Mouse (Mus musculus) ovary, adult 18-20 months (tissue): ENCODE results near the gene Mccc2.

Experiments
- DNase-seq: peaks from one replicate; pipeline ENCODE4 v3.0.0; 2022; ENCODE audit warnings: low spot score, mixed read lengths

Mccc2 gene

GRCm38 (mm10) chr13:99938606-99939319 lies 76.7 kb downstream of the Mccc2 start:
- DNase-seq = no peak

GRCm38 (mm10) chr13:99937741-99938140 lies 77.7 kb downstream of the Mccc2 start:
- DNase-seq = no peak

GRCm38 (mm10) chr13:99932406-99932805 lies 83.0 kb downstream of the Mccc2 start:
- no peak for DNase-seq

GRCm38 (mm10) chr13:99931502-99931901 lies 83.9 kb downstream of the Mccc2 start:
- DNase-seq = no peak

- DNase-seq = no peak
Measured at GRCm38 (mm10) chr13:99926249-99926648, 89.2 kb downstream of the Mccc2 start.

GRCm38 (mm10) chr13:99915632-99916031 lies 99.8 kb downstream of the Mccc2 start:
- DNase-seq = no peak

- no peak for DNase-seq
Measured at GRCm38 (mm10) chr13:99900965-99901364, 114.5 kb downstream of the Mccc2 start, which contains the start of gene Cartpt. Cartpt (minus strand) TSS chr13:99901091.

GRCm38 (mm10) chr13:99900557-99900892 lies 114.9 kb downstream of the Mccc2 start:
- peak; percentile 17 for DNase-seq

- no peak for DNase-seq
Measured at GRCm38 (mm10) chr13:99899670-99900556, 115.5 kb downstream of the Mccc2 start.

- DNase-seq = no peak
Measured at GRCm38 (mm10) chr13:99898816-99899215, 116.6 kb downstream of the Mccc2 start.
